Mouse (Mus musculus): ENCODE measurements around the gene Kdelr3. TPM values are rescaled to one million over a fixed set of nuclear protein-coding genes. Genes with fewer than 3 reads are reported as not detected.

The Kdelr3 gene
- total and polyA plus RNA-seq, 2 experiments from 2014 or later: 9.5 to 9.6 TPM

GRCm38 (mm10) chr15:79473638-79474355 lies 42.4 kb upstream of the Kdelr3 start:
- 0 out of 2 replicates have a peak, but pooled peaks have one; percentile 2 for TF ChIP-seq CTCF (IDR thresholded peaks at IDR 0.05; ENCODE audit: low read depth)
- no peaks in the 10 kb centered on the region for H3K4me1 ChIP-seq (ENCODE audit: insufficient read depth, low read length)
- WGBS: 52% methylated on average over 12 of the region's 12 CpGs
- no peaks in the 10 kb centered on the region for H3K9me3 ChIP-seq (ENCODE audit: low read length)
- ATAC-seq (no peak), DNase-seq (ENCODE audit: low spot score) (no peak)
- H3K27ac ChIP-seq: no peak overlapping the region
- H3K4me3 ChIP-seq (ENCODE audit: low read length): no peak overlapping the region
- no peak overlapping the region for H3K4me2 ChIP-seq (ENCODE audit: low read depth, low read length)
- H3K36me3 ChIP-seq (ENCODE audit: insufficient read depth, low read length): no peaks in the 10 kb centered on the region
- no peak overlapping the region for H3K9ac ChIP-seq (replicated peaks; ENCODE audit: low read length)
- no peaks in the 10 kb centered on the region for H3K27me3 ChIP-seq (ENCODE audit: insufficient read depth, low read length)

- DNase-seq (ENCODE audit: low spot score): no peak
- H3K4me3 ChIP-seq (ENCODE audit: low read length): no peak overlapping the region
- TF ChIP-seq CTCF (IDR thresholded peaks at IDR 0.05; ENCODE audit: low read depth): no peak
- H3K9me3 ChIP-seq (ENCODE audit: low read length): no peaks in the 10 kb centered on the region
- ATAC-seq: no peak
- H3K9ac ChIP-seq (replicated peaks; ENCODE audit: low read length): no peak overlapping the region
- no peak overlapping the region for H3K4me2 ChIP-seq (ENCODE audit: low read depth, low read length)
- H3K36me3 ChIP-seq (ENCODE audit: insufficient read depth, low read length): no peaks in the 10 kb centered on the region
- whole genome bisulfite sequencing: 55% methylated on average over 6 of the region's 6 CpGs
- no peaks in the 10 kb centered on the region for H3K4me1 ChIP-seq (ENCODE audit: insufficient read depth, low read length)
- no peak overlapping the region for H3K27ac ChIP-seq
- no peaks in the 10 kb centered on the region for H3K27me3 ChIP-seq (ENCODE audit: insufficient read depth, low read length)
Observed at GRCm38 (mm10) chr15:79477227-79477626, 39.0 kb upstream of the Kdelr3 start.

- H3K9ac ChIP-seq (replicated peaks; ENCODE audit: low read length): no peak overlapping the region
- no peaks in the 10 kb centered on the region for H3K4me1 ChIP-seq (ENCODE audit: insufficient read depth, low read length)
- ATAC-seq (no peak), DNase-seq (ENCODE audit: low spot score) (no peak)
- no peak overlapping the region for H3K4me3 ChIP-seq (ENCODE audit: low read length)
- no peaks in the 10 kb centered on the region for H3K27me3 ChIP-seq (ENCODE audit: insufficient read depth, low read length)
- no peak overlapping the region for H3K27ac ChIP-seq
- 14% methylated on average over 15 of the region's 15 CpGs for WGBS
- no peaks in the 10 kb centered on the region for H3K36me3 ChIP-seq (ENCODE audit: insufficient read depth, low read length)
- no peaks in the 10 kb centered on the region for H3K9me3 ChIP-seq (ENCODE audit: low read length)
- no peak overlapping the region for H3K4me2 ChIP-seq (ENCODE audit: low read depth, low read length)
- no peak for TF ChIP-seq CTCF (IDR thresholded peaks at IDR 0.05; ENCODE audit: low read depth)
Observed at GRCm38 (mm10) chr15:79481181-79481688, 35.0 kb upstream of the Kdelr3 start.

- 54% methylated on average over 11 of the region's 11 CpGs for WGBS
- TF ChIP-seq CTCF (IDR thresholded peaks at IDR 0.05; ENCODE audit: low read depth): no peak
- Histone ChIP-seq H3K27ac (no peak overlapping the region), H3K9me3 (ENCODE audit: low read length) (no peaks in the 10 kb centered on the region), H3K36me3 (ENCODE audit: insufficient read depth, low read length) (no peaks in the 10 kb centered on the region), H3K9ac (replicated peaks; ENCODE audit: low read length) (no peak overlapping the region), H3K27me3 (ENCODE audit: insufficient read depth, low read length) (no peaks in the 10 kb centered on the region), H3K4me2 (ENCODE audit: low read depth, low read length) (no peak overlapping the region), H3K4me3 (ENCODE audit: low read length) (no peak overlapping the region), H3K4me1 (ENCODE audit: insufficient read depth, low read length) (no peaks in the 10 kb centered on the region)
- no peak for ATAC-seq
- DNase-seq (ENCODE audit: low spot score): no peak
Observed at GRCm38 (mm10) chr15:79489463-79489862, 26.7 kb upstream of the Kdelr3 start.

- Histone ChIP-seq H3K9me3 (ENCODE audit: low read length) (no peaks in the 10 kb centered on the region), H3K9ac (replicated peaks; ENCODE audit: low read length) (no peak overlapping the region), H3K27ac (no peak overlapping the region), H3K27me3 (ENCODE audit: insufficient read depth, low read length) (no peaks in the 10 kb centered on the region), H3K4me3 (ENCODE audit: low read length) (no peak overlapping the region), H3K36me3 (ENCODE audit: insufficient read depth, low read length) (no peaks in the 10 kb centered on the region), H3K4me1 (ENCODE audit: insufficient read depth, low read length) (no peaks in the 10 kb centered on the region), H3K4me2 (ENCODE audit: low read depth, low read length) (peak overlapping the region; percentile 31)
- no peak for DNase-seq (ENCODE audit: low spot score)
- WGBS: 37% methylated on average over 18 of the region's 18 CpGs
- ATAC-seq: no peak
- TF ChIP-seq CTCF (IDR thresholded peaks at IDR 0.05; ENCODE audit: low read depth): no peak
Observed at GRCm38 (mm10) chr15:79493527-79493926, 22.7 kb upstream of the Kdelr3 start.

GRCm38 (mm10) chr15:79500110-79500509 lies 16.1 kb upstream of the Kdelr3 start:
- peaks cover 21% of the 10 kb centered on the region; the same call in 1 of the 2 replicates for H3K27me3 ChIP-seq (ENCODE audit: insufficient read depth, low read length)
- no peak overlapping the region for H3K4me2 ChIP-seq (ENCODE audit: low read depth, low read length)
- no peaks in the 10 kb centered on the region for H3K36me3 ChIP-seq (ENCODE audit: insufficient read depth, low read length)
- 65% methylated on average over 16 of the region's 17 CpGs for WGBS
- no peak for DNase-seq (ENCODE audit: low spot score)
- no peak overlapping the region for H3K27ac ChIP-seq
- ATAC-seq: no peak
- no peak overlapping the region for H3K9ac ChIP-seq (replicated peaks; ENCODE audit: low read length)
- no peak for TF ChIP-seq CTCF (IDR thresholded peaks at IDR 0.05; ENCODE audit: low read depth)
- no peak overlapping the region for H3K4me3 ChIP-seq (ENCODE audit: low read length)
- H3K9me3 ChIP-seq (ENCODE audit: low read length): no peaks in the 10 kb centered on the region
- no peaks in the 10 kb centered on the region for H3K4me1 ChIP-seq (ENCODE audit: insufficient read depth, low read length)

- Histone ChIP-seq H3K27ac (no peak overlapping the region), H3K9me3 (ENCODE audit: low read length) (no peaks in the 10 kb centered on the region), H3K4me2 (ENCODE audit: low read depth, low read length) (no peak overlapping the region), H3K9ac (replicated peaks; ENCODE audit: low read length) (no peak overlapping the region), H3K4me3 (ENCODE audit: low read length) (no peak overlapping the region), H3K27me3 (ENCODE audit: insufficient read depth, low read length) (peaks cover 27% of the 10 kb centered on the region; the same call in 1 of the 2 replicates), H3K36me3 (ENCODE audit: insufficient read depth, low read length) (no peaks in the 10 kb centered on the region), H3K4me1 (ENCODE audit: insufficient read depth, low read length) (no peaks in the 10 kb centered on the region)
- no peak for DNase-seq (ENCODE audit: low spot score)
- WGBS: 14% methylated on average over 18 of the region's 18 CpGs
- no peak for ATAC-seq
- no peak for TF ChIP-seq CTCF (IDR thresholded peaks at IDR 0.05; ENCODE audit: low read depth)
Observed at GRCm38 (mm10) chr15:79502891-79503341, 13.3 kb upstream of the Kdelr3 start.

Data from hindbrain, postnatal 0 days (tissue).